Mouse (Mus musculus) ZHBTc4 (cell line): ENCODE measurements at regions not wholly inside any gene's neighbourhood (a gene's known extent, or its start where the extent isn't known, plus 50 kb on each side); places are given as distances from the start of the nearest gene placed in this dataset.
A peak's percentile ranks its signal among the peaks of the same experiment; 100 is the strongest.
"Not testable (repeated sequence)": the region's sequence is repeated elsewhere in the genome, so short reads cannot be mapped to it uniquely, and the experiment has no call there.

Source experiments
- DNase-seq: peaks from one replicate; pipeline ENCODE4 v3.0.0-alpha.2; 2011; ENCODE audit warnings: low read depth, low spot score

DNA sequence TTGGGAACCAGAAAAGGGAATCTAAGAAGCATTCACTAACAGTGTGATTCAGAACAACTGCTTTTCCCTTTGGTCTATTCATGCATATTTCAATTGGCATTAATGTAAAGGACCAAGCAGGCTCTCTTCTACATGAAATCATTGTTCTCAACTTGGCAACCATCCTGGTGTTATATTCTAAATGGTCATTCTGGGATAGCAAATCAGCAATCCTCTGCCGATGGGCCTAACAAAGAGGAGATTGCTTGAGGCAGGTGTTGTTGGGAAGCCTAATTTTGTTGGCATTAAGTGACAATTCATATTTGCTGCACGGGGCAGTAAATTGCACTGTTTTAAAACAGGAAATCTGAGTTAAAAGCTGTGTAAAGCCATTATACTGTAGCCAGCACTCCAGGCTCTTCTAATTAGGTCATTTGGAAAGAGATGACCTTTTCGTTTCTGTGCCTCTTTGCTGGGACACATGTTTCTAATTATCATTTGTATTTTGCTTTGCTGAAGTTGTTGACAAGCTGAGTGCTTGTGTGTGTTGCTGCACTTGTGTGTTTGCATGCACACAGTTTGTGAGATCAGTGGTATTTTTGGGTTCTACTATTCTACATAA lies 275.4 kb downstream of the Cetn3 start:
- no peak for DNase-seq

DNA sequence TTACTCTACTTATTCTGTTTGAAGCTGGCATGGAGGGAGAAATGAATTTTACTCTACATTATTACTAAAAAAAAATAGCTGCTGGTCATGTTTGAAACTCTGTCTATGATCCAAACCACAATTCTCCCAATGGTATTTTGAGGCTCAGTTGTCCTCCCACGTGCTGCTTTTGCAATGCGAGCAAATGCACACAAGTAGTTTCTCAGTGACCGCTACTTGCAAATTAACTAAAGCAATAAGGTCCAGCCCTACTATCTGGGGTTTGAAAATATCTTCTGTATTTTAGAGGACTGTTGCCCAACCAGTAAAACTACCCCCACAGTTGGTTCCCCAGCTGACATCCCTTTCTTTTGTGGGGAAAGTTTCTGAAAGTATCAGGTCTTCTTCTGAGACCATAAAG lies 276.0 kb downstream of the Cetn3 start:
- no peak for DNase-seq

DNA sequence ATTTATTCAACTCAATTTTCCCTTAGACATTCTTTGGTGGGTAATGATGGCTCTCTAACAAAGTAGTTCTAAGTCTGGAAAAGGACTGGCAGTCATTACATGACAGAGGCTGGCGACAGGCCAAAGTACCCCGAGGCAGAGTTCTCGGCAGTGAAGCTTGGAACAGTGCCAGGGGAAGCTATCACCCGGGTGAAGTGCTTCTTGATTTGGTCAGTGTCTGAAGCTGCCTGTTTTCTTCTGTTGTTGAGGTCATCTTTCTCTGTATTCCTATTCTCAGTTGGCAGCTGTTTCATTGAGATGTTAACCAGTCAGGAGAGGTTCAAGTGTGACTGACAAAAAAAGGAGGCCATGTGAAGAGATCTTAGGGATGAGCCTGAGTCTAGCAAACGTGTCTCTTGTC lies 276.6 kb downstream of the Cetn3 start:
- peak; percentile 39 for DNase-seq

DNA sequence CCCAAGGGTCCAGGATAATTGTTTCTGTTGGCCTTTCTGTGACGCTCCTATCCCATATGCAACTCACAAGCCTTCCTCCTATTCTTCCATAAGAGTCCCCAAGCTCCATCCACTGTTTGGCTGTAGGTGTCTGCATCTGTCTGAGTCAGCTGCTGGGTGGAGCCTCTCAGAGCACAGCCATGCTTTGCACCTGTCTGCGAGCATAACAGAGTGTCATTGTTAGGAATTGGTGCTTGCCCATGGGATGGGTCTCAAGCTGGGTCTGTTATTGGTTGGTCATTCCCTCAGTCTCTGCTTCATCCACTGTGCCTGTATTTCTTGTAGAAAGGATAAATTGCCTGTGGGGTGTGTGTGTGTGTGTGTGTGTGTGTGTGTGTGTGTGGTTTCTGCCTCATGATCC lies 281.0 kb downstream of the Cetn3 start:
- DNase-seq, result not testable (repeated sequence)

DNA sequence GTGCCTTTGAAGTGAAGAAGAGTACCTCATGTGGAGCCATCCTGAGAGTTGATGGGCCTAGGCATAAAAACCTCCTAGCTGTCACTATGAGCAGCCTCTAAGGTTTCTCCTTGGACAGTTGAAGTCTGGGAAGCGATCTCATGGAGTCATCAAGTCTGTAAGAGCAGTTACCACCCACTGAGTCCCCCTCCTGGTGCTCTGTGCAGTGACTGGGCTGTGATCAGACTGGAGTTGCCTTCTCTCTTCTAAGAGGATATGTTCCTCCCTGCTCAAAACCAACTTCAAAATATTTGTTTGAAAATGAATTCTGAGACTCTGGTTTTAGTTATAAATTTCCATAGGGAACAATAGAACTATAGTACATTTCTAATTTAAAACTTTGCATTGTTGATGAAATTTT lies 283.3 kb downstream of the Cetn3 start:
- peak; percentile 12 for DNase-seq

DNA sequence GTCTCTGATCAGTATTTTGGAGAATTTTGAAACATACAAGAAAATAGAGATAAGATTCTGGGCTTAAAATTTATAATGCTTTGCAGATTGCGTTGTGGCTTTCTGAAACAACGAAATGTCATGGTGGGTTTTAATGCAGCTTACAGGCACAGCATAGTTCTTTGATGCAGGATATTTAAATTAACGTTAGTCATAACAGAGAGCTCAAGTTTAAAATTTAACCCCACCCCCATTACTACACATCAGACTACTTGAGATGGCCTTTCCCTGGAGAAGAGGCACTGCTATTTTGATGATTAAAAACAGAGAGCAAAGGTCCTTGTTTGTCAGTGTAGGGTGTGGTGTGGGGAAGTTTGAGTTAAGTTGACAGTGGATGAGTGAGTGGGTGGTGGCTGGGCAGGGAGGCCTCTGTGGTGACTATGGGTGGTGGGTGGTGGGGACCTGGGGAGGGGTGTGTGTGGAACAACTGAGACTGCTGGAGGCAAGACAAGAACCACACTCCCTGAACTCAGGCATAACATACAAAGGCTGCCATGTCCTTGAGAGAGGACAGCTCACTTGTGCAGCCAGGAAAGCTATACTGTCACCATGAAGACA lies 283.9 kb downstream of the Cetn3 start:
- no peak for DNase-seq

DNA sequence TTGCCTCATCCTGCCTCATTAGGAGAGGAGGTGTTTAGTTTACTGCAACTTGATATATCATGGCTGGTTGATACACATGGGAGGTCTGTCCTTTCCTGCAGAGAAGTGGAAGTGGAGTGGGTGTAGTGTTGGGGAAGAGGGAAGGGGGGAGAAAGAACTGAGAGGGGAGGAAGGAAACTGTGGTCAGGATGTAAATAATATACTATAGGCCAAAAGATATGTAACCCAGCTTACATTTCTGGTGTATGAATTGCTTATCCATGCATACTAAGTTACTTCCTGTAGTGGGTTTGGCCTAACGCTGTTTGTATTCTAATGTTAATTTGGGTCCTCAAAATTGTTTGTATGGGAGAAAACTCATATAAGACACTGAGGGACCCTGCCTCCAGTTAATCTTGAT lies 289.6 kb downstream of the Cetn3 start:
- no peak for DNase-seq

DNA sequence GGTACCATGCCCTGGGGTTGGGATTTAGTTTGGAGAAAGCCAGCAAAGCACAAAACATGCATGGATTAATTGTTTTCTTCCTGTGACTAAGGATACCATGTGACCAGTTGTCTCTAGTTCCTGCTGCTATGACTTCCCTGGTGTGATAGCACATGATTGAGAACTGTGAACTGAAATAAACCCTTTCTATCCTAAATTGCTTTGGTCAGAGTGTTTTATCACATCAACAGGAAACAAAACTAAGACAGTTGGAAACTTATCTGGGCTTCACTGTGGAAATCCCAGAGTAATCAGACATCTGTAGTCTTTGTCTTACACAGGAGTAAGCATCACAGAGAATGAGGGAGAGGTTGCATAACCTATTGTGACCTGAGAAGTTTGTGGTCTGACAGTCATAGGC lies 290.5 kb downstream of the Cetn3 start:
- no peak for DNase-seq

DNA sequence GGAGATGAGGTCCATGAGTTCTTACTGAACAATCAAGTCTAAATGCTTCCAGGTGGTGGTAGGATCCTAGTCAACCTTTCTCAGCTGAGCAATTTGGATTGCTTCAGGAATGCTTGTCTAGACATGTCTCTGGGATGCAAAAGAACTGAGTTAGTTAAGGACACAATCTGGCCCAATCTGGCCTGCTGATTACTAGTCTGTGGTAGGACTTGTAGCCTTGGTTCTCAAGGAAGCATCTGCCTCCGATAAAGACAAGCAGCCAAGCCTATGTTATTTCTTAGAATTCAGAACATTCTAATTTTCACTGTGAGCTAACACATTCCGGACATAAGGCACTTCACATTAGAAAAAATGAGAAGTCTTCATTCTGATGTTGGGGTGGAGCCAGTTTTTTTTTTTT lies 298.5 kb downstream of the Cetn3 start:
- DNase-seq, result no peak

DNA sequence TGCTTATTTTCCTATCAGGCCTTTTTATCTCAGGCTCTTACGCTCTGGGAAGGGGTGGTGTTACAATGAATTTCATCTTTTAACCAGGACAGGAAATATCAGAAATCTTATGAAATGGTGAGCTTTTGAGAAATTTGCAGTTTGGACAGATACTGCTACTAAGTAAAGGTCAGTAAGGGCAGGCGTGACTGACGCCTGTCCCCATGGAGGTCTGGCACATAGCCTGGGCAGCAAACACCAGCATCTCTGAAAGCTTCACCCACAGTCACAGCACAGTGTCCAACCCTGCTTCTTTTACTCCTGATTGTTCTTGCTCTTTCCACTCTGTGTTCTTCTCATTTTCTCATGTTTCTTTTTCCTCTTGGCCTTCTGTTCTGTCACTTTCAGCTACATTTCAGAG lies 304.8 kb downstream of the Cetn3 start:
- DNase-seq, result no peak

DNA sequence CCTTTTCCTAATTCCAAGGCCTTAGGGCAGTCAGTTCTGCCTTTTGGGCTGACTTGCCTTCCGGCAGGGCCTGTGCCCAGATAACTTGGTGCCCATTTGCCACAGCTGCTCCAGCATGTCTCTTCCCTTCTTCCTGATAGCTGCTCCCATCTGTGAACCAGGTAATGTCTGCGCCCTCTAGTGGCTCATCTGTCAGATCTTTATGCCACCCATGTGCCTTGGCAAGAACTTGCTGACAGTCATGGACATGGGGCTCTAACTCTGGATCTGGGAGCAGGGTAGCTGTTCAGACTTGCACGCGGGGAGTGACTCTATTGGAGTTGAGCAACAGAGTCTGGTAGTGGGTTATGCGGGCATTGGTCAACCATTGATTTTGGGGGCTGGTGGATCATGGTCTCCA lies 309.3 kb downstream of the Cetn3 start:
- peak; percentile 66 for DNase-seq

DNA sequence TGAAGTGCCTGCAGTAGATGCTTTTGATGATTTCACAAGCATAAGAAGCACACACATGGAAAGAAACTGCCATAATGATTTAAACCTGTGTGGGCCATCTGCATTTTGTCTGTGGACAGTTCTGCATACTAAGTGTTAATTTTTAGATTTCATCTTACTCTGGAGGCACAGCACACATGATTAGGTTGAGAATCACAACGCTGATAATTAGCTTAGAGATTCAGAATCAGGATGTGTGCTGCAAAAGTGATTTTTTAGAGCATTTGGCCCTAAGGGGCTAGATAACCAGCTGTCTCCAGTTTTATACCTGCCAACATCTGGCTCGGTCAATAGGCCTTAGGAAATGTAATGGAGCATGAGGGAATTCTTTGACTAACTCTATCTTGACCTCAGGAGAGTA lies 323.2 kb downstream of the Cetn3 start:
- DNase-seq, result no peak

DNA sequence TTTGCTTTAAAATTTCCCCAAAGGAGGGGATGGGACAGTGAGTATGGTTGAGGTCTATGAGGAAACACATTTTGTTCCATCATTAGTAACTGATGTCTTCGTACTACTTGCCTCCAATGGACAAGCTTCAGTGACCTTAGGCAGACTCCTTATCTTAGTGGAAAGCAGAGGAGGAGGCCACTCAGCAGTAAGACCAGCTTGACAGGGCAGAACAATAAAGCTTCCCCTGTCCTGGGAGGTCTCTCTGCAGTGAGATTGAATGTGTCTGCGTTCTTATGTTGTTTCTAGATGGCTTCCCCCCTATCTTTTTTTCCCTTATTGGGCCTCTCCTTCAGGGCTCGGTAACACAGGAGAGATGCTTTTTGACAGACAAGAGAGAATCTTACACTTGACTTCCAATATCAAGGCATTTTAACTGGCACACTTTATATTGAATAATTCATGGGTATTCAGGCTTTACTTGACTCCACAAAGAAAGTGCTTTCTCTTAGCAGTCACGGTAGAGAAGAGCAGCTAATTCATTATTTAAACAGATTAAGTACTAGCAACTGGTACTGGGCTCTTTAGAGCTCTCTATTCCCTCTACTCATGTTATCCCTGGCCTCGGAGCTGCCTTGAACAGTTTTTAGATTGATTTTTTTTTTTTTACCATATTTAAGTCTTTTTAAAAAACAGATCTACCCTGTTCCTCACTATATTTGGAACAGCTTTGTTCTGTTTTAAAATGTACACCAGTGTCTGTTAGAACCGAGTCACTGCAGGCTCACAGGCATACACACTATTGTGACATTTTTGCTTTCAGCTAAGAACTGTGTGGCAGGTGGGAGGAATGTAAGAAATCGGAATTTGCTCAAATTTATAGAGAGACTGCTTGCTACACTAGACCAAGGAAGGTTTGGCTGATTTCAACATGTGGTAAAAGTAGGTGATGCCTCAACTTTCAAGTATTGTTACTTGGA lies 347.2 kb downstream of the Cetn3 start:
- no peak for DNase-seq
